Mouse (Mus musculus): ENCODE data around the gene Trim32. TPM values are rescaled to one million over a fixed set of nuclear protein-coding genes. Genes with fewer than 3 reads are reported as not detected.

Gene Trim32
- polyA plus RNA-seq, 1 experiment from 2014 or later, result 11.1 TPM

- TF ChIP-seq EP300 (optimal IDR thresholded peaks at IDR 0.05) (no peak), CTCF (IDR thresholded peaks at IDR 0.05; ENCODE audit: low read depth) (no peak)
- no peak for ATAC-seq (ENCODE audit: low FRiP score, low TSS enrichment)
- no peaks in the 10 kb centered on the region for H3K4me1 ChIP-seq (replicated peaks; ENCODE audit: control insufficient read depth, insufficient read depth)
Measured at GRCm38 (mm10) chr4:65620125-65620524, 15.3 kb downstream of the Trim32 start.

GRCm38 (mm10) chr4:65638231-65638630 is 33.4 kb downstream of the Trim32 start:
- ATAC-seq (ENCODE audit: low FRiP score, low TSS enrichment), result no peak
- TF ChIP-seq CTCF (IDR thresholded peaks at IDR 0.05; ENCODE audit: low read depth), result no peak
- TF ChIP-seq EP300 (optimal IDR thresholded peaks at IDR 0.05), result no peak
- Histone ChIP-seq H3K27me3 (ENCODE audit: control insufficient read depth, insufficient read depth, low read length) (no peaks in the 10 kb centered on the region), H3K9me3 (ENCODE audit: control insufficient read depth, low read length) (no peaks in the 10 kb centered on the region), H3K36me3 (ENCODE audit: control insufficient read depth, insufficient read depth, low read length) (no peaks in the 10 kb centered on the region), H3K4me2 (replicated peaks; ENCODE audit: low read depth) (no peak overlapping the region), H3K4me3 (ENCODE audit: low read depth, low read length) (no peak overlapping the region), H3K27ac (replicated peaks) (no peak overlapping the region), H3K4me1 (replicated peaks; ENCODE audit: control insufficient read depth, insufficient read depth) (no peaks in the 10 kb centered on the region), H3K9ac (ENCODE audit: low read length) (no peak overlapping the region)
- DNase-seq (ENCODE audit: low spot score), result no peak
- 71% methylated on average over 3 of the region's 3 CpGs for WGBS

More at GRCm38 (mm10) chr4:65620125-65620524, 15.3 kb downstream of the Trim32 start:
- Histone ChIP-seq H3K4me2 (replicated peaks; ENCODE audit: low read depth) (no peak overlapping the region), H3K4me3 (ENCODE audit: low read depth, low read length) (no peak overlapping the region), H3K9me3 (ENCODE audit: control insufficient read depth, low read length) (no peaks in the 10 kb centered on the region), H3K36me3 (ENCODE audit: control insufficient read depth, insufficient read depth, low read length) (0 out of 2 replicates have a peak, but pooled peaks cover 2% of the 10 kb centered on the region), H3K27ac (replicated peaks) (no peak overlapping the region), H3K9ac (ENCODE audit: low read length) (no peak overlapping the region), H3K27me3 (ENCODE audit: control insufficient read depth, insufficient read depth, low read length) (no peaks in the 10 kb centered on the region)
- 60% methylated on average over 3 of the region's 3 CpGs for WGBS
- DNase-seq (ENCODE audit: low spot score), result no peak

- Histone ChIP-seq H3K4me1 (replicated peaks; ENCODE audit: control insufficient read depth, insufficient read depth) (no peaks in the 10 kb centered on the region), H3K27ac (replicated peaks) (no peak overlapping the region), H3K36me3 (ENCODE audit: control insufficient read depth, insufficient read depth, low read length) (no peaks in the 10 kb centered on the region), H3K9me3 (ENCODE audit: control insufficient read depth, low read length) (no peaks in the 10 kb centered on the region), H3K4me3 (ENCODE audit: low read depth, low read length) (no peak overlapping the region), H3K9ac (ENCODE audit: low read length) (no peak overlapping the region), H3K27me3 (ENCODE audit: control insufficient read depth, insufficient read depth, low read length) (no peaks in the 10 kb centered on the region), H3K4me2 (replicated peaks; ENCODE audit: low read depth) (no peak overlapping the region)
- DNase-seq (ENCODE audit: low spot score), result no peak
- TF ChIP-seq CTCF (IDR thresholded peaks at IDR 0.05; ENCODE audit: low read depth) (no peak), EP300 (optimal IDR thresholded peaks at IDR 0.05) (no peak)
- WGBS, result 60% methylated on average over 5 of the region's 5 CpGs
- no peak for ATAC-seq (ENCODE audit: low FRiP score, low TSS enrichment)
Measured at GRCm38 (mm10) chr4:65642611-65643010, 37.8 kb downstream of the Trim32 start.

- Histone ChIP-seq H3K9me3 (ENCODE audit: control insufficient read depth, low read length) (no peaks in the 10 kb centered on the region), H3K4me1 (replicated peaks; ENCODE audit: control insufficient read depth, insufficient read depth) (no peaks in the 10 kb centered on the region), H3K4me3 (ENCODE audit: low read depth, low read length) (no peak overlapping the region), H3K9ac (ENCODE audit: low read length) (no peak overlapping the region), H3K27ac (replicated peaks) (no peak overlapping the region), H3K36me3 (ENCODE audit: control insufficient read depth, insufficient read depth, low read length) (no peaks in the 10 kb centered on the region), H3K27me3 (ENCODE audit: control insufficient read depth, insufficient read depth, low read length) (no peaks in the 10 kb centered on the region), H3K4me2 (replicated peaks; ENCODE audit: low read depth) (no peak overlapping the region)
- peak; percentile 79 for DNase-seq (ENCODE audit: low spot score)
- peak; percentile 61; the same call in 1 of the 2 replicates for ATAC-seq (ENCODE audit: low FRiP score, low TSS enrichment)
- 0% methylated on average over 2 of the region's 2 CpGs for WGBS
- TF ChIP-seq EP300 (optimal IDR thresholded peaks at IDR 0.05), result no peak
- peak; percentile 97 for TF ChIP-seq CTCF (IDR thresholded peaks at IDR 0.05; ENCODE audit: low read depth)
Measured at GRCm38 (mm10) chr4:65654723-65655122, 49.9 kb downstream of the Trim32 start.

GRCm38 (mm10) chr4:65663176-65663575 is 58.4 kb downstream of the Trim32 start:
- 89% methylated on average over 6 of the region's 6 CpGs for WGBS
- ATAC-seq (ENCODE audit: low FRiP score, low TSS enrichment) (no peak), DNase-seq (ENCODE audit: low spot score) (no peak)
- Histone ChIP-seq H3K9me3 (ENCODE audit: control insufficient read depth, low read length) (no peaks in the 10 kb centered on the region), H3K4me3 (ENCODE audit: low read depth, low read length) (no peak overlapping the region), H3K27ac (replicated peaks) (no peak overlapping the region), H3K9ac (ENCODE audit: low read length) (no peak overlapping the region), H3K36me3 (ENCODE audit: control insufficient read depth, insufficient read depth, low read length) (no peaks in the 10 kb centered on the region), H3K27me3 (ENCODE audit: control insufficient read depth, insufficient read depth, low read length) (no peaks in the 10 kb centered on the region), H3K4me2 (replicated peaks; ENCODE audit: low read depth) (no peak overlapping the region), H3K4me1 (replicated peaks; ENCODE audit: control insufficient read depth, insufficient read depth) (no peaks in the 10 kb centered on the region)
- TF ChIP-seq EP300 (optimal IDR thresholded peaks at IDR 0.05) (no peak), CTCF (IDR thresholded peaks at IDR 0.05; ENCODE audit: low read depth) (no peak)

Measured in stomach, postnatal 0 days (tissue).